Mouse (Mus musculus) CH12.LX (cell line): ENCODE measurements around the gene Hdhd3. TPM values are rescaled to one million over a fixed set of nuclear protein-coding genes. Genes with fewer than 3 reads are reported as not detected.

Experiments
- DNase-seq: peaks from one replicate; pipeline ENCODE4 v3.0.0-alpha.2; 2013; ENCODE audit errors: extremely low read depth
- H3K27ac ChIP-seq: 2 replicates; pipeline ENCODE4 v1.5.1; 2012; ENCODE audit warnings: low read depth, mild to moderate bottlenecking, control low read depth, moderate library complexity; ENCODE audit not compliant: insufficient read depth
- H3K27me3 ChIP-seq: replicated peaks from 2 replicates; pipeline ENCODE3; 2012; ENCODE audit warnings: inconsistent platforms
- H3K36me3 ChIP-seq, 2 experiments: replicated peaks in 1 of 2; 2 replicates each; pipeline versions ENCODE3 to v1.6.1; 2012; ENCODE audit warnings: inconsistent platforms in 1 of 2, low read length in 1 of 2, mild to moderate bottlenecking in 1 of 2, mixed read lengths in 1 of 2, moderate library complexity in 1 of 2; ENCODE audit not compliant: control insufficient read depth in 1 of 2, insufficient read depth in 1 of 2
- H3K4me1 ChIP-seq, 2 experiments: 2 replicates each; pipeline ENCODE4 v1.6.1; 2012; ENCODE audit warnings: inconsistent platforms in 1 of 2, moderate library complexity in 1 of 2; ENCODE audit not compliant: insufficient read depth in 2 of 2, control insufficient read depth in 1 of 2
- H3K4me2 ChIP-seq: 2 replicates; pipeline ENCODE4 v1.6.1; 2012; ENCODE audit warnings: low read depth, mild to moderate bottlenecking, control low read depth; ENCODE audit not compliant: poor library complexity, insufficient read depth, severe bottlenecking
- H3K4me3 ChIP-seq, 3 experiments: fragments of 150-350 bp in 1 of 3; sonication (generic) in 1 of 3; replicated peaks in 1 of 3; 2 replicates each; pipeline versions ENCODE3 to v1.5.1; 2011 to 2012; ENCODE audit warnings: low read depth in 2 of 3, low read length in 2 of 3, mild to moderate bottlenecking in 2 of 3, moderate library complexity in 2 of 3, control low read depth in 1 of 3, improper control_type of control experiment in 1 of 3, inconsistent platforms in 1 of 3, mixed read lengths in 1 of 3; ENCODE audit not compliant: poor library complexity in 1 of 3
- H3K79me2 ChIP-seq: replicated peaks from 2 replicates; pipeline ENCODE4 v1.6.1; 2012; ENCODE audit warnings: mild to moderate bottlenecking, moderate library complexity; ENCODE audit not compliant: control insufficient read depth, poor library complexity, insufficient read depth, severe bottlenecking; ENCODE audit errors: extremely low read depth
- H3K9ac ChIP-seq: 2 replicates; pipeline ENCODE4 v1.6.1; 2012; ENCODE audit warnings: low read depth, mild to moderate bottlenecking, control low read depth, moderate library complexity; ENCODE audit not compliant: insufficient read depth
- H3K9me3 ChIP-seq: replicated peaks from 2 replicates; pipeline ENCODE3; 2012; ENCODE audit warnings: low read length, inconsistent platforms, mixed read lengths
- BHLHE40 ChIP-seq: IDR thresholded peaks from 2 replicates; pipeline ENCODE4 v1.6.1; 2011; ENCODE audit warnings: mild to moderate bottlenecking, low read depth, low read length, improper control_type of control experiment
- CHD2 ChIP-seq: IDR thresholded peaks from 2 replicates; pipeline ENCODE4 v1.6.1; 2011; ENCODE audit warnings: low read length, improper control_type of control experiment
- CTCF ChIP-seq, 2 experiments: IDR thresholded peaks in 1 of 2; conservative IDR thresholded peaks in 1 of 2; 2 replicates each; pipeline ENCODE4 v1.5.1; 2011 to 2012; ENCODE audit warnings: low read depth in 2 of 2, low read length in 2 of 2, improper control_type of control experiment in 1 of 2, inconsistent platforms in 1 of 2, mild to moderate bottlenecking in 1 of 2, moderate library complexity in 1 of 2
- GABPA ChIP-seq: IDR thresholded peaks from 2 replicates; pipeline ENCODE4 v1.6.1; 2012; ENCODE audit warnings: low read depth, low read length, improper control_type of control experiment, inconsistent platforms; ENCODE audit not compliant: insufficient replicate concordance
- HCFC1 ChIP-seq: IDR thresholded peaks from 2 replicates; pipeline ENCODE4 v1.6.1; 2012; ENCODE audit warnings: low read depth, mild to moderate bottlenecking, inconsistent platforms, low read length, improper control_type of control experiment
- JUN ChIP-seq: IDR thresholded peaks from 2 replicates; pipeline ENCODE4 v1.6.1; 2011; ENCODE audit warnings: low read depth, mild to moderate bottlenecking, low read length, improper control_type of control experiment, moderate library complexity; ENCODE audit not compliant: insufficient read depth
- JUND ChIP-seq: conservative IDR thresholded peaks from 2 replicates; pipeline ENCODE4 v1.6.1; 2011; ENCODE audit warnings: low read depth, low read length, improper control_type of control experiment
- KAT2A ChIP-seq: IDR thresholded peaks from 2 replicates; pipeline ENCODE4 v1.6.1; 2012; ENCODE audit warnings: low read length, improper control_type of control experiment, inconsistent platforms; ENCODE audit not compliant: insufficient replicate concordance
- MXI1 ChIP-seq: IDR thresholded peaks from 2 replicates; pipeline ENCODE4 v1.6.1; 2011; ENCODE audit warnings: mild to moderate bottlenecking, low read depth, low read length, improper control_type of control experiment
- NRF1 ChIP-seq: IDR thresholded peaks from 2 replicates; pipeline ENCODE4 v1.6.1; 2014; ENCODE audit warnings: low read depth, mild to moderate bottlenecking, inconsistent platforms, low read length, improper control_type of control experiment, moderate library complexity
- RAD21 ChIP-seq: IDR thresholded peaks from 2 replicates; pipeline ENCODE4 v1.6.1; 2011; ENCODE audit warnings: low read depth, mild to moderate bottlenecking, low read length, improper control_type of control experiment, moderate library complexity
- RCOR1 ChIP-seq: conservative IDR thresholded peaks from 2 replicates; pipeline ENCODE4 v1.6.1; 2012; ENCODE audit warnings: low read depth, mild to moderate bottlenecking, inconsistent platforms, low read length, improper control_type of control experiment
- SIN3A ChIP-seq: IDR thresholded peaks from 2 replicates; pipeline ENCODE4 v1.6.1; 2012; ENCODE audit warnings: low read length, improper control_type of control experiment, inconsistent platforms
- TCF12 ChIP-seq: IDR thresholded peaks from 2 replicates; pipeline ENCODE4 v1.6.1; 2014; ENCODE audit warnings: low read depth, mild to moderate bottlenecking, inconsistent platforms, low read length, improper control_type of control experiment
- UBTF ChIP-seq: IDR thresholded peaks from 2 replicates; pipeline ENCODE4 v1.6.1; 2012; ENCODE audit warnings: low read depth, mild to moderate bottlenecking, inconsistent platforms, low read length, improper control_type of control experiment, moderate library complexity
- USF1 ChIP-seq: IDR thresholded peaks from 2 replicates; pipeline ENCODE4 v1.6.1; 2014; ENCODE audit warnings: low read depth, mild to moderate bottlenecking, inconsistent platforms, low read length, improper control_type of control experiment
- ZC3H11A ChIP-seq: IDR thresholded peaks from 2 replicates; pipeline ENCODE4 v1.6.1; 2012; ENCODE audit warnings: low read depth, mild to moderate bottlenecking, inconsistent platforms, low read length, improper control_type of control experiment
- ZKSCAN1 ChIP-seq: IDR thresholded peaks from 2 replicates; pipeline ENCODE4 v1.6.1; 2012; ENCODE audit warnings: low read depth, inconsistent platforms, low read length, improper control_type of control experiment, borderline replicate concordance
- dilution Hi-C: fragments of 300-500 bp; cut with MboI; formaldehyde crosslinking; loops from 2 replicates; pipeline ENCODE4 v1.14.3; 2020; ENCODE audit warnings: low sequenced_read_pairs; ENCODE audit not compliant: extremely low pct_unique_long_range_greater_than_20kb, extremely low pct_ligation_motif_present
- in situ Hi-C: fragments of 300-500 bp; cut with MboI; formaldehyde crosslinking; loops from 3 replicates; pipeline ENCODE4 v1.14.3; 2019; ENCODE audit warnings: low sequenced_read_pairs, low pct_ligation_motif_present, low pct_unique_long_range_greater_than_20kb, mixed read lengths
- polyA plus RNA-seq: library from polyadenylated mRNA; unstranded; fragments of >175 nt; gene quantifications from 2 replicates; pipeline ENCODE4 v1.2.1, GENCODE M21; 2012; ENCODE audit warnings: low read depth; ENCODE audit not compliant: insufficient read length
- total RNA-seq, 2 experiments: library from RNA; depleted of rRNA; stranded (reverse); fragments of 300-350 nt in 1 of 2; fragments of >200 nt in 1 of 2; gene quantifications; 2 replicates each; pipeline ENCODE4 v1.2.3; 2012 to 2014

The Hdhd3 gene
- total and polyA plus RNA-seq, 3 experiments: 4.5 to 4.7 (median 4.7) TPM

- H3K4me3 ChIP-seq: no peak overlapping the region
- H3K27me3 ChIP-seq: no peaks in the 10 kb centered on the region
- H3K27ac ChIP-seq: no peak overlapping the region
- peaks cover 9 to 36% of the 10 kb centered on the region in 2 experiments for H3K4me1 ChIP-seq
- in situ Hi-C loops: loop anchor here (10.0 kb wide), 1 partner anchor 171 kb away; no protein-coding TSS in a partner anchor
- H3K9me3 ChIP-seq: no peaks in the 10 kb centered on the region
- no peak for DNase-seq
- H3K9ac ChIP-seq: no peak overlapping the region
- H3K36me3 ChIP-seq: peaks cover 36 to 54% of the 10 kb centered on the region in 2 experiments
- TF ChIP-seq KAT2A (no peak), SIN3A (no peak), CHD2 (no peak), BHLHE40 (no peak), TCF12 (no peak), ZC3H11A (no peak), USF1 (no peak)
- no peak overlapping the region for H3K4me2 ChIP-seq
- H3K79me2 ChIP-seq: no peaks in the 10 kb centered on the region; the same call in 1 of the 2 replicates
- dilution Hi-C loops: no loop called here
Measured at GRCm38 (mm10) chr4:62515490-62515889, 12.2 kb upstream of the Hdhd3 start.

GRCm38 (mm10) chr4:62514995-62515394 lies 11.7 kb upstream of the Hdhd3 start:
- no peaks in the 10 kb centered on the region for H3K9me3 ChIP-seq
- peaks cover 9 to 35% of the 10 kb centered on the region in 2 experiments for H3K4me1 ChIP-seq
- peaks cover 41 to 59% of the 10 kb centered on the region in 2 experiments for H3K36me3 ChIP-seq
- no peak for TF ChIP-seq ZC3H11A
- TF ChIP-seq GABPA: no peak
- no peak for TF ChIP-seq CTCF (conservative IDR thresholded peaks at IDR 0.05 in 1 of 2, IDR thresholded peaks at IDR 0.05 in 1 of 2; ENCODE audit: low read depth in 2 of 2, low read length in 2 of 2)
- no peak for TF ChIP-seq ZKSCAN1
- no peak for TF ChIP-seq HCFC1
- no peak for TF ChIP-seq NRF1
- TF ChIP-seq, all 38 proteins: peak for 0
- dilution Hi-C loops: no loop called here
- no peaks in the 10 kb centered on the region for H3K27me3 ChIP-seq
- H3K9ac ChIP-seq: no peak overlapping the region
- DNase-seq: no peak
- H3K27ac ChIP-seq: no peak overlapping the region
- H3K4me2 ChIP-seq: no peak overlapping the region
- in situ Hi-C loops: loop anchor here (10.0 kb wide), 1 partner anchor 170 kb away; no protein-coding TSS in a partner anchor
- no peak overlapping the region for H3K4me3 ChIP-seq
- no peaks in the 10 kb centered on the region; the same call in 1 of the 2 replicates for H3K79me2 ChIP-seq

- in situ Hi-C loops: loop anchor here (10.0 kb wide), 1 partner anchor 169 kb away; no protein-coding TSS in a partner anchor
- H3K27ac ChIP-seq: no peak overlapping the region
- peaks cover 9 to 31% of the 10 kb centered on the region in 2 experiments for H3K4me1 ChIP-seq
- no peak for DNase-seq
- dilution Hi-C loops: no loop called here
- no peak overlapping the region for H3K4me2 ChIP-seq
- TF ChIP-seq TCF12: no peak
- no peak for TF ChIP-seq RAD21
- no peak for TF ChIP-seq MXI1
- TF ChIP-seq CHD2: no peak
- no peak for TF ChIP-seq RCOR1
- TF ChIP-seq JUN: no peak
- no peak for TF ChIP-seq USF1
- no peak for TF ChIP-seq CTCF (conservative IDR thresholded peaks at IDR 0.05 in 1 of 2, IDR thresholded peaks at IDR 0.05 in 1 of 2; ENCODE audit: low read depth in 2 of 2, low read length in 2 of 2)
- no peak for TF ChIP-seq JUND
- TF ChIP-seq UBTF: no peak
- H3K36me3 ChIP-seq: peaks cover 50 to 69% of the 10 kb centered on the region in 2 experiments
- no peaks in the 10 kb centered on the region for H3K9me3 ChIP-seq
- H3K79me2 ChIP-seq: no peaks in the 10 kb centered on the region; the same call in 1 of the 2 replicates
- H3K4me3 ChIP-seq: no peak overlapping the region
- no peak overlapping the region for H3K9ac ChIP-seq
- H3K27me3 ChIP-seq: no peaks in the 10 kb centered on the region
Measured at GRCm38 (mm10) chr4:62513998-62514506, 10.8 kb upstream of the Hdhd3 start.
